23 mouse cellular contexts compared by ENCODE assay signal in genomic region chr3:32754384-32754915, GRCm38 (mm10).
"Had no signal": no experiment of that assay in that cellular context is flagged by ENCODE, and none has a peak within 500 bp of the region (broad histone marks: within the 10 kb centered on the region; RNA-seq: fewer than 3 reads in every experiment).

No protein-coding gene starts in this region.

- H3K9ac ChIP-seq: limb, embryonic 13.5 days; liver, embryonic 12.5 days; liver, embryonic 15.5 days; lung, embryonic 15.5 days; midbrain, embryonic 13.5 days; neural tube, embryonic 13.5 days; stomach, embryonic 15.5 days had no signal

- DNase-seq: kidney, postnatal 25 days; layer of hippocampus, adult 9-11 months; liver; lung, adult 18-20 months; lung, postnatal 10 days; lung, postnatal 36 days; retina, postnatal 1 day; right cerebral cortex, postnatal 25 days; spleen, adult 18-20 months; thymus, postnatal 25 days had no signal

- H3K27ac ChIP-seq: layer of hippocampus, adult 2 months; limb, embryonic 10.5 days; limb, embryonic 13.5 days; liver, embryonic 12.5 days; liver, embryonic 15.5 days; lung, embryonic 15.5 days; midbrain, embryonic 10.5 days; midbrain, embryonic 13.5 days; neural tube, embryonic 13.5 days; stomach, embryonic 15.5 days had no signal

- H3K4me1 ChIP-seq: limb, embryonic 10.5 days; limb, embryonic 13.5 days; liver, embryonic 12.5 days; liver, embryonic 15.5 days; lung, embryonic 15.5 days; midbrain, embryonic 10.5 days; midbrain, embryonic 13.5 days; neural tube, embryonic 13.5 days; stomach, embryonic 15.5 days had no signal

- H3K27me3 ChIP-seq: limb, embryonic 13.5 days; liver, embryonic 12.5 days; liver, embryonic 15.5 days; lung, embryonic 15.5 days; megakaryocyte, embryonic 14.5 days; midbrain, embryonic 13.5 days; neural tube, embryonic 13.5 days; stomach, embryonic 15.5 days had no signal

- H3K9me3 ChIP-seq: limb, embryonic 10.5 days; limb, embryonic 13.5 days; liver, embryonic 12.5 days; liver, embryonic 15.5 days; lung, embryonic 15.5 days; megakaryocyte, embryonic 14.5 days; midbrain, embryonic 10.5 days; midbrain, embryonic 13.5 days; neural tube, embryonic 13.5 days; stomach, embryonic 15.5 days had no signal

- ATAC-seq: liver, embryonic 12.5 days; midbrain, embryonic 13.5 days; midbrain, embryonic 16.5 days had no signal

- H3K4me2 ChIP-seq: limb, embryonic 13.5 days; liver, embryonic 12.5 days; liver, embryonic 15.5 days; lung, embryonic 15.5 days; midbrain, embryonic 13.5 days; neural tube, embryonic 13.5 days; stomach, embryonic 15.5 days had no signal

- H3K4me3 ChIP-seq: layer of hippocampus, adult 2 months; limb, embryonic 10.5 days; limb, embryonic 13.5 days; liver, embryonic 12.5 days; liver, embryonic 15.5 days; lung, embryonic 15.5 days; megakaryocyte, embryonic 14.5 days; midbrain, embryonic 10.5 days; midbrain, embryonic 13.5 days; myocyte; neural tube, embryonic 13.5 days; stomach, embryonic 15.5 days had no signal
